Mouse (Mus musculus) liver, embryonic 16.5 days (tissue): Measurements from ENCODE around the gene Strap. TPM values are rescaled to one million over a fixed set of nuclear protein-coding genes. Genes with fewer than 3 reads are reported as not detected.

Experiments
- ATAC-seq: fragments of 200-750 bp; cut with Nextera tagmentation; 2 replicates; pipeline ENCODE4 v1.8.0; 2017; ENCODE audit warnings: low read depth, mild to moderate bottlenecking, moderate number of reproducible peaks, moderate library complexity
- H3K27ac ChIP-seq: fragments of 300-500 bp; sonication (generic); 2 replicates; pipeline ENCODE4 v1.5.1; 2014; ENCODE audit warnings: mild to moderate bottlenecking, low read length
- H3K27me3 ChIP-seq: fragments of 300-500 bp; sonication (generic); 2 replicates; pipeline ENCODE4 v1.6.1; 2014; ENCODE audit warnings: low read depth, low read length, mixed read lengths; ENCODE audit not compliant: control insufficient read depth, insufficient read depth
- H3K36me3 ChIP-seq: fragments of 300-500 bp; sonication (generic); 2 replicates; pipeline ENCODE4 v1.6.1; 2014; ENCODE audit warnings: mild to moderate bottlenecking; ENCODE audit not compliant: control insufficient read depth, insufficient read depth
- H3K4me1 ChIP-seq: fragments of 300-500 bp; sonication (generic); 2 replicates; pipeline ENCODE4 v1.6.1; 2014; ENCODE audit warnings: low read depth, low read length, mixed read lengths; ENCODE audit not compliant: control insufficient read depth
- H3K4me2 ChIP-seq: fragments of 300-500 bp; sonication (generic); 2 replicates; pipeline ENCODE4 v1.6.1; 2014; ENCODE audit warnings: low read depth, low read length, mixed read lengths
- H3K4me3 ChIP-seq: fragments of 300-500 bp; sonication (generic); 2 replicates; pipeline ENCODE4 v1.5.1; 2014; ENCODE audit warnings: low read depth, mild to moderate bottlenecking, low read length
- H3K9ac ChIP-seq: fragments of 300-500 bp; sonication (generic); 2 replicates; pipeline ENCODE4 v1.6.1; 2014; ENCODE audit warnings: low read depth, low read length
- H3K9me3 ChIP-seq: fragments of 300-500 bp; sonication (generic); replicated peaks from 2 replicates; pipeline ENCODE4 v1.6.1; 2016; ENCODE audit warnings: low read length; ENCODE audit not compliant: control insufficient read depth
- WGBS: fragments of 180-500 bp; shearing (Covaris S2); extraction: QIAGEN DNeasy Blood & Tissue Kit; methylation state at CpG from one replicate; pipeline ENCODE4 v1.1.7; 2014; ENCODE audit not compliant: insufficient replicate concordance; 5-methylcytosine and 5-hydroxymethylcytosine counted together
- polyA plus RNA-seq: library from polyadenylated mRNA; unstranded; fragments of >200 nt; fragmentation: Nextera tagmentation; extraction: Ambion mirVana; gene quantifications from 2 replicates; pipeline ENCODE4 v1.2.1, GENCODE M21; 2015

Strap gene
- polyA plus RNA-seq: 58.8 and 63.8 TPM in 2 replicates

- peak within 1 kb of the TSS; percentile 99 for H3K4me2 ChIP-seq
- H3K27me3 ChIP-seq: no peaks in the 10 kb centered on the region
- no peaks in the 10 kb centered on the region for H3K9me3 ChIP-seq
- ATAC-seq: peak; percentile 98
- peaks cover 8% of the 10 kb centered on the region for H3K36me3 ChIP-seq
- peak within 1 kb of the TSS; percentile 93 for H3K9ac ChIP-seq
- H3K4me3 ChIP-seq: peak within 1 kb of the TSS; percentile 89
- peaks cover 19% of the 10 kb centered on the region for H3K4me1 ChIP-seq
- under 1% methylated on average over 65 of the region's 86 CpGs for WGBS
- H3K27ac ChIP-seq: peak within 1 kb of the TSS; percentile 84
These were observed at the start of gene Strap for GRCm38 (mm10) chr6:137734846-137735609. TSS of gene Strap (plus strand) at chr6:137735078.

- H3K36me3 ChIP-seq: no peaks in the 10 kb centered on the region
- ATAC-seq: no peak
- H3K27ac ChIP-seq: no peak overlapping the region
- no peaks in the 10 kb centered on the region for H3K9me3 ChIP-seq
- H3K4me1 ChIP-seq: no peaks in the 10 kb centered on the region
- no peaks in the 10 kb centered on the region for H3K27me3 ChIP-seq
- no peak overlapping the region for H3K4me3 ChIP-seq
- H3K9ac ChIP-seq: no peak overlapping the region
- H3K4me2 ChIP-seq: no peak overlapping the region
- 77% methylated on average over 5 of the region's 5 CpGs for WGBS
These were observed 47.2 kb upstream of the Strap start for GRCm38 (mm10) chr6:137687667-137688066.

DNA sequence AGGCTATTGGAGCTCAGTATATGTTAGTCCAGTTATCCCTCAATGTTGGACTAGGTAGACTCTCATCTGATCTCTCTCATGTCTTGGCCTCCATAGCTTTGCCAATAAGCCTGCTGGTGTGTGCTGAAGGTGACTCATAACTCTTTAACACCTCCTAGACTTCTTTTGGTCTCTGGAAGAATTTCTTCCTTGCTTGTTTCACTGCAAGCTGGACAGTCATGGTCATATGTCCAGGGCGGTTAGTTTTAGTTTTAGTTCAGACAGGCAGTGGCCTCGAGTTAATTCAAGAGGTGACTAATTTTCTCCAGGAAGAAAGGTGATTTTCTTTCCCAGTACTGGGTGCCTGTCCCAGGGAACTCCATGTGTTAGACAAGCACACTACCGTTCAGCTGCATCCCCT is 46.8 kb upstream of the Strap start:
- H3K36me3 ChIP-seq: no peaks in the 10 kb centered on the region
- no peak overlapping the region for H3K4me3 ChIP-seq
- H3K9me3 ChIP-seq: no peaks in the 10 kb centered on the region
- H3K4me1 ChIP-seq: no peaks in the 10 kb centered on the region
- ATAC-seq: no peak
- 64% methylated on average over 3 of the region's 3 CpGs for WGBS
- no peak overlapping the region for H3K9ac ChIP-seq
- H3K27me3 ChIP-seq: no peaks in the 10 kb centered on the region
- H3K4me2 ChIP-seq: no peak overlapping the region
- no peak overlapping the region for H3K27ac ChIP-seq

GRCm38 (mm10) chr6:137688506-137689105 is 46.3 kb upstream of the Strap start:
- H3K27me3 ChIP-seq: no peaks in the 10 kb centered on the region
- no peak overlapping the region for H3K9ac ChIP-seq
- no peak overlapping the region for H3K4me2 ChIP-seq
- H3K4me1 ChIP-seq: no peaks in the 10 kb centered on the region
- H3K4me3 ChIP-seq: no peak overlapping the region
- no peak overlapping the region for H3K27ac ChIP-seq
- WGBS: 70% methylated on average over 11 of the region's 11 CpGs
- no peaks in the 10 kb centered on the region for H3K9me3 ChIP-seq
- ATAC-seq: no peak
- H3K36me3 ChIP-seq: no peaks in the 10 kb centered on the region

DNA sequence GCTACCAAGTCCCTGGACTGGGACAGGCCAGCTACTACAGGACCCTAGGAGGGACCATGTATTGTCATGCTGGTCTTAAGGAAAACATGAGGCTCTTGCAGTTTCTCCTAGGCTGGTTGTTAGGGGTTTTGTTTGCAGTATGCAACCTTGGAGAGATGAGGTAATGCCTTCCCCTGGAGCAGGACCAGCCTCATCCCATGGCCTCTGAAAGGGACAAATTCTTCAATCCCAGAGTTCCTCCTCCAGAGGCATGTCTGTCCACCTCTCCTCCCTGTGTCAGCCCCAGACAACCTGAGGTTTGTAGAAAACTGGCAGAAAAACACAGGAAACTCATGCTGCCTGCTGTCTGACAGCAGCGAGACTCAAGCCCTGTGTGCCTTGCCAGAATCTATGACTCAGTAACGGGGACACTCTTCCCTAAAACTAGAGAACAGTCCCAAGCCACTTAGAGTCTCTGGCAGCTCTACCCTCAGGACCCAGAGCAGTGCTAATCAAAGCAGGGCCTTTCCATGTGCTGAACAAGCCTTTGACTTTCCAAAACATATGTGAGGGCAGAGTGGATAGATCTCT is 44.2 kb upstream of the Strap start:
- H3K36me3 ChIP-seq: no peaks in the 10 kb centered on the region
- no peak for ATAC-seq
- H3K4me1 ChIP-seq: no peaks in the 10 kb centered on the region
- WGBS: 35% methylated on average over 2 of the region's 2 CpGs
- H3K27ac ChIP-seq: no peak overlapping the region
- no peak overlapping the region for H3K4me2 ChIP-seq
- H3K9ac ChIP-seq: no peak overlapping the region
- H3K4me3 ChIP-seq: no peak overlapping the region
- no peaks in the 10 kb centered on the region for H3K9me3 ChIP-seq
- no peaks in the 10 kb centered on the region for H3K27me3 ChIP-seq

DNA sequence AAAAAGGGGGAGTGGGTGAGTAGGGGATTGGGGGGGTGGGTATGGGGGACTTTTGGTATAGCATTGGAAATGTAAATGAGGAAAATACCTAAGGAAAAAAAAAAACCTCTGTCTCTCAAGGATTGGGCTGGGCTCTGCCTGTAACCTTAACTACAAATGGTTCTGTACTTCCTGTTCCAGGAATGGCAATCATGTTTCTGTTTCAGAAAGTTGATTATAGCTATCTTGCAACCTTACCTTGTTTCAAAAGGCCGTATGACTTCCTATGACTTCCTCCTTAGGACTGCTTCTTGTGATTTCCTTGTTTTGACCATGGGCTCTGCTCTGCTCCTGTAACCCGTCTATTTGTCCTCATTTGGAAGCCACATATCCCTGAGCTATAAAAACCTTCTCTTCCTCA is 40.6 kb upstream of the Strap start:
- Histone ChIP-seq H3K36me3 (no peaks in the 10 kb centered on the region), H3K9ac (no peak overlapping the region), H3K9me3 (no peaks in the 10 kb centered on the region), H3K4me3 (no peak overlapping the region), H3K4me1 (no peaks in the 10 kb centered on the region), H3K4me2 (no peak overlapping the region), H3K27me3 (no peaks in the 10 kb centered on the region), H3K27ac (no peak overlapping the region)
- no peak for ATAC-seq
- WGBS: 15% methylated on average over 2 of the region's 2 CpGs

- ATAC-seq: no peak
- H3K9ac ChIP-seq: no peak overlapping the region
- 70% methylated on average over 8 of the region's 8 CpGs for WGBS
These were observed 39.8 kb upstream of the Strap start for GRCm38 (mm10) chr6:137695046-137695445.

GRCm38 (mm10) chr6:137696445-137697204 is 38.3 kb upstream of the Strap start:
- Histone ChIP-seq H3K36me3 (no peaks in the 10 kb centered on the region), H3K4me3 (no peak overlapping the region), H3K9me3 (no peaks in the 10 kb centered on the region), H3K27me3 (no peaks in the 10 kb centered on the region), H3K27ac (peak overlapping the region; percentile 47; the same call in 1 of the 2 replicates), H3K9ac (no peak overlapping the region), H3K4me1 (no peaks in the 10 kb centered on the region), H3K4me2 (0 out of 2 replicates have a peak overlapping the region, but pooled peaks have one; percentile 7)
- ATAC-seq: peak; percentile 41; the same call in 1 of the 2 replicates
- 23% methylated on average over 8 of the region's 8 CpGs for WGBS

More at GRCm38 (mm10) chr6:137695046-137695445, 39.8 kb upstream of the Strap start:
- no peak overlapping the region for H3K4me2 ChIP-seq
- no peaks in the 10 kb centered on the region for H3K9me3 ChIP-seq
- H3K27me3 ChIP-seq: no peaks in the 10 kb centered on the region
- H3K4me1 ChIP-seq: no peaks in the 10 kb centered on the region
- no peaks in the 10 kb centered on the region for H3K36me3 ChIP-seq
- no peak overlapping the region for H3K27ac ChIP-seq
- no peak overlapping the region for H3K4me3 ChIP-seq
